Mouse (Mus musculus): ENCODE measurements around the gene Tmub2. TPM values are rescaled to one million over a fixed set of nuclear protein-coding genes. Genes with fewer than 3 reads are reported as not detected.
"Not testable (repeated sequence)": the region's sequence is repeated elsewhere in the genome, so short reads cannot be mapped to it uniquely, and the experiment has no call there.

Tmub2 gene
- total RNA-seq, 1 experiment from 2014 or later: 27.5 TPM

GRCm38 (mm10) chr11:102276411-102276915 lies 8.3 kb upstream of the Tmub2 start:
- ATAC-seq (replicated peaks; ENCODE audit: low read depth, poor library complexity, severe bottlenecking): peak; percentile 75

GRCm38 (mm10) chr11:102277754-102278153 lies 7.0 kb upstream of the Tmub2 start:
- no peak for ATAC-seq (replicated peaks; ENCODE audit: low read depth, poor library complexity, severe bottlenecking)

- no peak for ATAC-seq (replicated peaks; ENCODE audit: low read depth, poor library complexity, severe bottlenecking)
Measured at GRCm38 (mm10) chr11:102279595-102279994, 5.1 kb upstream of the Tmub2 start.

GRCm38 (mm10) chr11:102280267-102280666 lies 4.5 kb upstream of the Tmub2 start:
- not testable (repeated sequence) for ATAC-seq (replicated peaks; ENCODE audit: low read depth, poor library complexity, severe bottlenecking)

- ATAC-seq (replicated peaks; ENCODE audit: low read depth, poor library complexity, severe bottlenecking): no peak
Measured at GRCm38 (mm10) chr11:102283922-102284321, 809 bp upstream of the Tmub2 start.

GRCm38 (mm10) chr11:102285095-102285834 lies 534 bp downstream of the Tmub2 start:
- ATAC-seq (replicated peaks; ENCODE audit: low read depth, poor library complexity, severe bottlenecking): peak; percentile 60

- ATAC-seq (replicated peaks; ENCODE audit: low read depth, poor library complexity, severe bottlenecking): no peak
Measured at GRCm38 (mm10) chr11:102287485-102287884, 2.8 kb downstream of the Tmub2 start.

- no peak for ATAC-seq (replicated peaks; ENCODE audit: low read depth, poor library complexity, severe bottlenecking)
Measured at GRCm38 (mm10) chr11:102288027-102288804, 3.5 kb downstream of the Tmub2 start.

GRCm38 (mm10) chr11:102288913-102289312 lies 4.2 kb downstream of the Tmub2 start:
- no peak for ATAC-seq (replicated peaks; ENCODE audit: low read depth, poor library complexity, severe bottlenecking)

- ATAC-seq (replicated peaks; ENCODE audit: low read depth, poor library complexity, severe bottlenecking): no peak
Measured at GRCm38 (mm10) chr11:102289511-102290100, 4.9 kb downstream of the Tmub2 start.

- no peak for ATAC-seq (replicated peaks; ENCODE audit: low read depth, poor library complexity, severe bottlenecking)
Measured at GRCm38 (mm10) chr11:102290141-102290540, 5.4 kb downstream of the Tmub2 start.

- ATAC-seq (replicated peaks; ENCODE audit: low read depth, poor library complexity, severe bottlenecking): no peak
Measured at GRCm38 (mm10) chr11:102291051-102291535, 6.4 kb downstream of the Tmub2 start.

- ATAC-seq (replicated peaks; ENCODE audit: low read depth, poor library complexity, severe bottlenecking): no peak
Measured at GRCm38 (mm10) chr11:102293971-102294370, 9.2 kb downstream of the Tmub2 start.

- ATAC-seq (replicated peaks; ENCODE audit: low read depth, poor library complexity, severe bottlenecking): no peak
Measured at GRCm38 (mm10) chr11:102294416-102294815, 9.7 kb downstream of the Tmub2 start.

- peak; percentile 29 for ATAC-seq (replicated peaks; ENCODE audit: low read depth, poor library complexity, severe bottlenecking)
Measured at GRCm38 (mm10) chr11:102294887-102295597, 10.3 kb downstream of the Tmub2 start.

- no peak for ATAC-seq (replicated peaks; ENCODE audit: low read depth, poor library complexity, severe bottlenecking)
Measured at GRCm38 (mm10) chr11:102295598-102296471, 11.1 kb downstream of the Tmub2 start.

GRCm38 (mm10) chr11:102296491-102297472 lies 12.1 kb downstream of the Tmub2 start, which contains the start of gene Atxn7l3:
Atxn7l3 (minus strand) TSS chr11:102296631.
- peak; percentile 83 for ATAC-seq (replicated peaks; ENCODE audit: low read depth, poor library complexity, severe bottlenecking)
